In the genomic region with DNA sequence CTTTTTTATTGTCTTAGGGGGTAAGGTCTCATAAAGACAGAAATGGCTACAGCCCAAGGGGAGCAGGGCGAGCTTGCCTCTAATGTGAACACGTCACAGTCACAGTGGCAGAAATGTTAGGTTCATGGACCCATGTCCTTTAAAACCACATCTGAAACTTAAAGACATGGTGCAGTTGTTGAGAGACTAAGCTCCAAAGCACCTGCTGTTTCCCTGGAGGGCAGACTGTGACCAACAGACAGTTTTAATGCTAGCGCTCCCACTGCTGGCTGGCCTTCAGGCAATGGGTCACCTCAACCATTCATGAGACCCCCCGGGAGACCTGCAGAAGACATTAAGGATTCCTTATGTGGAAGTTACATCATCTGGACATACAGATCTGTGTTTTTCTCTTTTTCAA, we compare ENCODE assay signal across 15 mouse cellular contexts.
DNase-seq lines count a peak whose midpoint lies in the region; TF ChIP-seq lines count a peak whose summit lies in the region.
"Had no signal": no experiment of that assay in that cellular context is flagged by ENCODE, and none has a peak within 500 bp of the region (broad histone marks: within the 10 kb centered on the region; RNA-seq: fewer than 3 reads in every experiment).

No protein-coding gene starts in this region.

- H3K27ac ChIP-seq in heart, adult 2 months, result no peak overlapping the region
- H3K27ac ChIP-seq: embryonic facial prominence, embryonic 10.5 days; forebrain, embryonic 12.5 days; hindbrain, embryonic 12.5 days; hindbrain, embryonic 15.5 days had no signal

- TF ChIP-seq CTCF in heart, adult 2 months (IDR thresholded peaks at IDR 0.05), result no peak

- H3K79me2 ChIP-seq in heart, adult 2 months (replicated peaks; ENCODE audit: control insufficient read depth, insufficient read depth, low read length), result no peaks in the 10 kb centered on the region

- no peak for TF ChIP-seq EP300 in heart, adult 2 months (IDR thresholded peaks at IDR 0.05; ENCODE audit: insufficient read depth, low read depth, low read length)

- H3K4me1 ChIP-seq in heart, adult 2 months (ENCODE audit: control insufficient read depth, insufficient read depth, low read length), result peaks cover 8% of the 10 kb centered on the region

- H3K4me3 ChIP-seq in heart, adult 2 months, result no peak overlapping the region
- H3K4me3 ChIP-seq: embryonic facial prominence, embryonic 10.5 days; embryonic facial prominence, embryonic 13.5 days; erythroblast, embryonic 14.5 days; forebrain, embryonic 12.5 days; hindbrain, embryonic 12.5 days; hindbrain, embryonic 15.5 days had no signal

- H3K36me3 ChIP-seq in heart, adult 2 months (ENCODE audit: control insufficient read depth, insufficient read depth, low read length), result no peaks in the 10 kb centered on the region
- H3K36me3 ChIP-seq: embryonic facial prominence, embryonic 10.5 days; embryonic facial prominence, embryonic 13.5 days; forebrain, embryonic 12.5 days; hindbrain, embryonic 12.5 days; hindbrain, embryonic 15.5 days had no signal

- H3K9ac ChIP-seq in heart, adult 2 months (ENCODE audit: low read depth, low read length), result no peak overlapping the region
- H3K9ac ChIP-seq: embryonic facial prominence, embryonic 13.5 days; forebrain, embryonic 12.5 days; hindbrain, embryonic 12.5 days; hindbrain, embryonic 15.5 days had no signal

- intact Hi-C loops in heart, adult 2 months (cut with DNase I), result no loop called here

- TF ChIP-seq POLR2A in heart, adult 2 months (IDR thresholded peaks at IDR 0.05; ENCODE audit: insufficient read depth, low read depth, low read length), result no peak

- WGBS in heart, adult 2 months, result 93% methylated on average over 4 of the region's 4 CpGs

- H3K27me3 ChIP-seq in heart, adult 2 months (ENCODE audit: control insufficient read depth, insufficient read depth, low read length), result no peaks in the 10 kb centered on the region
- H3K27me3 ChIP-seq: embryonic facial prominence, embryonic 13.5 days; forebrain, embryonic 12.5 days; hindbrain, embryonic 12.5 days; hindbrain, embryonic 15.5 days had no signal

- DNase-seq in heart, adult 11 months, result peak; percentile 87
- no peak for DNase-seq in heart, adult 2 months
- peak; percentile 11 to 20 for DNase-seq in spleen, postnatal 36 days (ENCODE audit: low spot score in 2 of 2)
- DNase-seq in spleen, postnatal 4 days (ENCODE audit: low spot score in 2 of 2), result no peak
- DNase-seq in NIH3T3 (ENCODE audit: low read depth), result peak; percentile 41
- DNase-seq in kidney, postnatal 14 days, result no peak
- no peak for DNase-seq in thymus, adult 18-20 months
- DNase-seq: adrenal gland, adult 8-10 months; embryo, embryonic 11 days had no signal

Comparison
In these comparisons a context has a peak if more than half of its experiments do, and no peak if none do; other contexts are left out.
1. DNase-seq: peak in heart, adult 11 months (single experiment), spleen, postnatal 36 days (2 of 2) and NIH3T3 (single experiment); none in heart, adult 2 months (0 of 2), spleen, postnatal 4 days (0 of 2), kidney, postnatal 14 days (single experiment) and thymus, adult 18-20 months (0 of 2).